Mouse (Mus musculus) olfactory bulb, adult 2 months (tissue): ENCODE measurements around the gene Faf1.

Experiments used
- CTCF ChIP-seq: fragments of 200-500 bp; IDR thresholded peaks from 2 replicates; pipeline ENCODE4 v1.5.1; 2012; ENCODE audit warnings: low read depth, mild to moderate bottlenecking, low read length, moderate library complexity; ENCODE audit not compliant: insufficient read depth
- POLR2A ChIP-seq: fragments of 200-500 bp; IDR thresholded peaks from 2 replicates; pipeline ENCODE4 v1.6.1; 2012; ENCODE audit warnings: mild to moderate bottlenecking, low read depth, low read length, moderate library complexity; ENCODE audit not compliant: insufficient read depth

DNA sequence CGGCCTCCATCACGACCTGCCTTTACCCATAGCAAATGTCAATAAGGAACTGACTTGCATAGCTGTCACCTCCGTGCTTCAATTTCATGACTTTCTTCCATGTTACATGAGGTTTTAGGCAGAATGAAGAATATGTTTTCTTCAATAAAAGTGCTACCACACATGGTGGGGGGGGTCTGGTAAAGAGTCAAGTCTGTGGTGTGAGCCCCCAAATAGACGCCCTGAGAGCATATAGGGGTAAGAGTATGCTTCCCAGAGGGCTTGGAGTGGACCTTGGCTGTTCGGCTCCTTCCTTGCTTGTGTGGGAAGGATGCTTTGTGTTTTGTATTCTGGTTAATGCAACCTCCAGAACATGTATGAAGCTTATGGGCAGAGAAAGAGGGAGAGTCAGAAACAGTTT is 293.2 kb downstream of the Faf1 start:
- TF ChIP-seq CTCF = no peak
- no peak for TF ChIP-seq POLR2A
